Mouse (Mus musculus) forebrain, postnatal 0 days (tissue): ENCODE measurements around the gene Arpp21. TPM values are rescaled to one million over a fixed set of nuclear protein-coding genes. Genes with fewer than 3 reads are reported as not detected.

Experiments used
- ATAC-seq: fragments of 200-750 bp; cut with Nextera tagmentation; 2 replicates; pipeline ENCODE4 v1.8.0; 2017; ENCODE audit warnings: mild to moderate bottlenecking, moderate library complexity
- DNase-seq: peaks from one replicate; pipeline ENCODE4 v3.0.0-alpha.2; 2015
- H3K27ac ChIP-seq: fragments of 300-500 bp; sonication (generic); 2 replicates; pipeline ENCODE4 v1.5.1; 2014; ENCODE audit warnings: low read depth, mild to moderate bottlenecking, antibody characterized with exemption, low read length, moderate library complexity, mixed read lengths
- H3K27me3 ChIP-seq: fragments of 300-500 bp; sonication (generic); 2 replicates; pipeline ENCODE4 v1.6.1; 2014; ENCODE audit warnings: mild to moderate bottlenecking, low read length, mixed read lengths; ENCODE audit not compliant: insufficient read depth
- H3K36me3 ChIP-seq: fragments of 300-500 bp; sonication (generic); 2 replicates; pipeline ENCODE4 v1.6.1; 2014; ENCODE audit warnings: mild to moderate bottlenecking, moderate library complexity; ENCODE audit not compliant: insufficient read depth
- H3K4me1 ChIP-seq: fragments of 300-500 bp; sonication (generic); 2 replicates; pipeline ENCODE4 v1.6.1; 2014; ENCODE audit warnings: antibody characterized with exemption; ENCODE audit not compliant: insufficient read depth
- H3K4me2 ChIP-seq: fragments of 300-500 bp; sonication (generic); 2 replicates; pipeline ENCODE4 v1.6.1; 2014; ENCODE audit warnings: low read depth, mild to moderate bottlenecking, moderate library complexity
- H3K4me3 ChIP-seq: fragments of 300-500 bp; sonication (generic); 2 replicates; pipeline ENCODE4 v1.5.1; 2014; ENCODE audit warnings: low read depth, low read length, mixed read lengths
- H3K9ac ChIP-seq: fragments of 300-500 bp; sonication (generic); 2 replicates; pipeline ENCODE4 v1.6.1; 2014; ENCODE audit warnings: mild to moderate bottlenecking
- H3K9me3 ChIP-seq: fragments of 300-500 bp; sonication (generic); 2 replicates; pipeline ENCODE4 v1.6.1; 2016; ENCODE audit warnings: low read length
- CTCF ChIP-seq: sonication (generic); IDR thresholded peaks from 2 replicates; pipeline ENCODE4 v1.5.1; 2016; ENCODE audit warnings: antibody characterized with exemption, control low read depth, low read depth
- WGBS: fragments of 180-500 bp; shearing (Covaris S2); extraction: QIAGEN DNeasy Blood & Tissue Kit; methylation state at CpG from one replicate; pipeline ENCODE4 v1.1.7; 2014; 5-methylcytosine and 5-hydroxymethylcytosine counted together
- polyA plus RNA-seq: library from polyadenylated mRNA; unstranded; fragments of >200 nt; fragmentation: Nextera tagmentation; extraction: Ambion mirVana; gene quantifications from 2 replicates; pipeline ENCODE4 v1.2.1, GENCODE M21; 2015
- total RNA-seq: library from RNA; depleted of rRNA; stranded (reverse); fragments of >200 nt; gene quantifications from 2 replicates; pipeline ENCODE4 v1.2.3, GENCODE M21; 2014; rRNA removed

Arpp21 gene
- total RNA-seq: 151 and 230 TPM in 2 replicates
- polyA plus RNA-seq: 118 and 122 TPM in 2 replicates

DNA sequence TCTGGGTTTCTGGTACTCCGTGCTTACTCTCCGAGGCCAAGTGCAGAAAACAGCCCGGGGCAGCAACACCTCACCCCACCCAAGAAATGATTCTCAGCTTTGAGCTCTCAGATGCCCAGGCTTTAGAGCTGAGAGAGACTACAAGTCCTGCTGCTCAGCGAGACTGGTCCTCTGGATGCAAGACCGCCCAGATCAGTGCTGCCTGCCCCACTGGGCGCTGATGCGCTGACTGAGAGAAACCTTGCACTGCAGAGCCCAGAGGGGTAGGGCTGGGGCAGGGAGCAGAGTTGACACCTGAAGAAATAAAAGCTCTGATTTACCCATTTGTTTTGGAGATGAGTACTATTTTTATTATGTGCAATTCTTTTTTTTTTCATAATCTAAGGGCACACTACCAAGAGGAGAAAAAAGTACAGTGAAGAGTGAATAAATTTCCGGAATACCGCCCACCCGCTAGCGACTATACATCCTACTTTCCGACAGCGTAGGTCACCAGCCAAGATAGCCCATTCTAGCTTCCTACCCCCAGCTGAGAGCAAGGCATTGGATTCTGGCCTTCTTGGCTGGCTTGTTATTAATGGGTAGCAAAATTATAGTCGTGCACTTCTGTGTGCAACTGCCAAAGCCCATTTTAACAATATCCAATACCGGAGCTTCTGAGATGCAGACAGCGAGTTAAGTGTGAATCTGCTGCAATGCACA lies at the start of gene Arpp21:
Gene Arpp21, minus strand, starts transcription at position 243 of the 702 bp plus-strand sequence.
- H3K27ac ChIP-seq: peak within 1 kb of the TSS; percentile 99
- no peaks in the 10 kb centered on the region for H3K36me3 ChIP-seq
- 7% methylated on average over 16 of the region's 16 CpGs for WGBS
- peak within 1 kb of the TSS; percentile 71 for H3K4me3 ChIP-seq
- ATAC-seq (peak; percentile 51), DNase-seq (peak; percentile 78)
- H3K4me2 ChIP-seq: peak within 1 kb of the TSS; percentile 72
- no peaks in the 10 kb centered on the region for H3K9me3 ChIP-seq
- peak within 1 kb of the TSS; percentile 99 for H3K9ac ChIP-seq
- no peak for TF ChIP-seq CTCF
- no peaks in the 10 kb centered on the region for H3K4me1 ChIP-seq
- H3K27me3 ChIP-seq: no peaks in the 10 kb centered on the region

DNA sequence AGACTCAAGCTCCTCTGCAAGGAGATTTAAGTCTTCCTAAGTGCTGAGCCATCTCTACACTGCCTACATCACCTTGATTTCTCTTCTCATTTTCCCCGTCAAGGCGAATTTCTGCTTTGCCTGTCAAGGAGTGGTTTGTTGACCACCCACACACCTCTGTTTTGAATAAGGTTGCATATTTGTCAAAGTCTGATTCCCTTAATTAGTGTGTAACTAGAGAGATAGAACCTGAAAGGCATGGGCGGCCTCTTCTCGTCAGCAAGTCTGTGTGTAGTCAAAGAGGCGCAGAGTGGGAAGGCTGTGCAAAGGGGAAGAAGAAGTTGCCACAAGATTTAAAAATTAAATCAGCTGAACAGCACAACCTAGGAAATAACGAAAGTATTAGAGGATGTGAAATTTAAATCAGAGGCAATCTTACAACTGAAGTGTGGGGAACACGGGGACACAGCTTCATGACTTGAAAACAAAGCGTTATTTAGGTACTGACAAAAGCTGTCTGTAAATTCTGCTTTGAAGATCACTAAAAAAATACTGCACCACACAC lies 36.8 kb upstream of the Arpp21 start:
- TF ChIP-seq CTCF: no peak

DNA sequence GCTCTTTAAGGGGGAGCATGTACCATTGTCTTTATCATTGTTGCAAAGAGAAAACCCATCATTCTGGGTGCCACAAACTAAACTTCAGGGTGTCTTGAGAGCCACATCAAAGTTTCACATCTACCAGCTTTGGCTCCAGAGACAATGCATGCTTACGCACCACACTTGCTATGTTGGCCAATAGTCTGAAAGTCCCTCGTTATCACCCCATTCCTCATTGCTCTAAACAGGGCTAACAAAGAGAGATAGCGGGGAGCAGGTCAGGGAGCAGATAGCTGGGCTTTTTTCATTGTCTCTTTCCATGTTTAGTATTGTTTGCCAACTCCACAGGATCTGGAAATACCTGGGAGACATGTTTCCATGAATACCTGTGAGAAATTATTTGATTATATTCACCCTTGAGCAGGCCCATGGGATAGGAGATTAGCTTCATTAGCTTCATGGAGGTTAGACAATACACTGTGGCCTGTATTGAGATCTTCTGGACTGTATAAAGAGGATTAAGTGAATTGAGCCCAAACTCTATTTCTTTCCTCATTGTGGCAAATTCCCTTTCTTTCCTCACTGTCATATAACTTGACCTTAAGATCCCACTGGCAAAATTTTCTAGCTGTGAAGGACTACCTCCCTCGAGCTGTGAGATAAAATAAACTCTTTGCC lies 29.4 kb upstream of the Arpp21 start:
- no peak for DNase-seq
- no peak overlapping the region for H3K9ac ChIP-seq
- H3K36me3 ChIP-seq: no peaks in the 10 kb centered on the region
- H3K27ac ChIP-seq: no peak overlapping the region
- no peak for ATAC-seq
- H3K4me3 ChIP-seq: no peak overlapping the region
- 0 out of 2 replicates have a peak, but pooled peaks cover 4% of the 10 kb centered on the region for H3K9me3 ChIP-seq
- peaks cover 10% of the 10 kb centered on the region; the same call in 1 of the 2 replicates for H3K4me1 ChIP-seq
- no peak overlapping the region for H3K4me2 ChIP-seq
- 43% methylated on average over 4 of the region's 4 CpGs for WGBS
- H3K27me3 ChIP-seq: no peaks in the 10 kb centered on the region
- TF ChIP-seq CTCF: no peak

More for the DNA sequence above, 36.8 kb upstream of the Arpp21 start:
- DNase-seq (no peak), ATAC-seq (no peak)
- Histone ChIP-seq H3K9me3 (no peaks in the 10 kb centered on the region), H3K4me3 (no peak overlapping the region), H3K27ac (no peak overlapping the region), H3K4me2 (no peak overlapping the region), H3K27me3 (no peaks in the 10 kb centered on the region), H3K9ac (no peak overlapping the region), H3K4me1 (no peaks in the 10 kb centered on the region), H3K36me3 (no peaks in the 10 kb centered on the region)
- WGBS: 76% methylated on average over 8 of the region's 8 CpGs

GRCm38 (mm10) chr9:112261986-112262901 lies 26.5 kb upstream of the Arpp21 start:
- Histone ChIP-seq H3K4me2 (no peak overlapping the region), H3K9me3 (0 out of 2 replicates have a peak, but pooled peaks cover 4% of the 10 kb centered on the region), H3K27ac (peak overlapping the region; percentile 73), H3K4me1 (peaks cover 10% of the 10 kb centered on the region; the same call in 1 of the 2 replicates), H3K36me3 (no peaks in the 10 kb centered on the region), H3K4me3 (no peak overlapping the region), H3K27me3 (no peaks in the 10 kb centered on the region), H3K9ac (no peak overlapping the region)
- DNase-seq: peak; percentile 78
- ATAC-seq: peak; percentile 82
- TF ChIP-seq CTCF: no peak
- 52% methylated on average over 16 of the region's 16 CpGs for WGBS

- no peak for TF ChIP-seq CTCF
- peak overlapping the region; percentile 73 for H3K27ac ChIP-seq
- no peak overlapping the region for H3K4me3 ChIP-seq
- no peak overlapping the region for H3K4me2 ChIP-seq
- H3K9ac ChIP-seq: no peak overlapping the region
- H3K27me3 ChIP-seq: no peaks in the 10 kb centered on the region
- no peaks in the 10 kb centered on the region for H3K36me3 ChIP-seq
- DNase-seq (peak; percentile 42), ATAC-seq (peak; percentile 51)
- H3K4me1 ChIP-seq: peaks cover 10% of the 10 kb centered on the region; the same call in 1 of the 2 replicates
- H3K9me3 ChIP-seq: 0 out of 2 replicates have a peak, but pooled peaks cover 4% of the 10 kb centered on the region
- 52% methylated on average over 2 of the region's 2 CpGs for WGBS
Measured at GRCm38 (mm10) chr9:112261556-112261955, 25.8 kb upstream of the Arpp21 start.

DNA sequence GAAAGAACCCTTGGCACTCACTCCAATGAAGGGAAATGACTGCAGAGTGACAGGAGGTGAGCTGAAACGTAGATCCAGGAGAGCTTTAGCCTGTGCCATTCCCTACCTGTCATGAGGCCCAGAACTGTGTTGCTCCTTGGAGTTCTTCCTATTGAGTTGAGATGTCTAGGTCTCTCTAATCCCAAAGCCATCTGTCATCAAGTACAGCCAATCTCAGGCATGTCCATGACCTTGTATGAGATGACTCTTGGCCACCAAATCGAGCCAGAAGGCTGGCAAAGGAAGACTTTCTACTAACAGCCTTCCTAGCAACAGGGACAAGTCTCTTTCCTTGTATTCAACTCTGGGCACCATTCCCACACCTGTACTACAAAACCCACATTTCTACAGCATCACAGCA lies 25.0 kb upstream of the Arpp21 start:
- H3K9ac ChIP-seq: no peak overlapping the region
- ATAC-seq (no peak), DNase-seq (no peak)
- TF ChIP-seq CTCF: no peak
- peak overlapping the region; percentile 73 for H3K27ac ChIP-seq
- 84% methylated on average over 2 of the region's 2 CpGs for WGBS
- H3K36me3 ChIP-seq: no peaks in the 10 kb centered on the region
- peaks cover 10% of the 10 kb centered on the region; the same call in 1 of the 2 replicates for H3K4me1 ChIP-seq
- H3K9me3 ChIP-seq: no peaks in the 10 kb centered on the region
- H3K27me3 ChIP-seq: no peaks in the 10 kb centered on the region
- H3K4me2 ChIP-seq: no peak overlapping the region
- H3K4me3 ChIP-seq: no peak overlapping the region
